Comparison of ENCODE assay signal across 9 mouse cellular contexts in the genomic region with DNA sequence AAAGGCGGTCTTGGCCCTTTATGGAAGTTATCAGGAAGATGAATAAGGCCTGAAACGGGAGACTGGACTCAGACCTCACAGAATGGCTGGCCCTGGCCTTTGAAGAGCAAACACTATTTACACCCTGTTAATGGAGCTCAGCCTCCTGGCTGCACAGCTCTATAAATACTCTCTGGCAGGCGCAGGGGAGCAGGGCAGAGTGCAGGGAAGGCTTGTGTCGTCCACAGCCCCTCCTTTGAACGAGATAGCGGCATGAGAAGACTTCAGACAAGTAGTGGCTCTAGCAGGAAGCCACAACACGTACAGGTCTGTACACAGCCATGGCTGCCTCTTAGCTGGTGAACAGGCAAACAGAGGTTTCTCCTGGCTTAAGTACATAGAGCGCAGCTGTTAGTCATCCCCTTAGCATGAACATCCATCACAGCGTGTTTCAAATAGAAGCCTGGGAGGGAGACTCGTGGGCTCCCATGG.
DNase-seq lines count a peak whose midpoint lies in the region; ATAC-seq and TF ChIP-seq lines count a peak whose summit lies in the region.
"Had no signal": no experiment of that assay in that cellular context is flagged by ENCODE, and none has a peak within 500 bp of the region (broad histone marks: within the 10 kb centered on the region; RNA-seq: fewer than 3 reads in every experiment).

No protein-coding gene starts in this region.

- no peak overlapping the region for H3K27ac ChIP-seq in lung, postnatal 0 days (ENCODE audit: low read length)
- peak overlapping the region; percentile 57 for H3K27ac ChIP-seq in intestine, embryonic 15.5 days
- peak overlapping the region; percentile 93 for H3K27ac ChIP-seq in stomach, embryonic 15.5 days
- H3K27ac ChIP-seq: liver, embryonic 14.5 days had no signal

- H3K27me3 ChIP-seq in lung, postnatal 0 days (replicated peaks; ENCODE audit: insufficient read depth, low read length) = no peaks in the 10 kb centered on the region
- H3K27me3 ChIP-seq in intestine, embryonic 15.5 days (replicated peaks) = peaks cover 9% of the 10 kb centered on the region; the same call in 1 of the 2 replicates
- no peaks in the 10 kb centered on the region for H3K27me3 ChIP-seq in stomach, embryonic 15.5 days (replicated peaks)

- H3K9ac ChIP-seq in lung, postnatal 0 days (replicated peaks; ENCODE audit: low read depth) = no peak overlapping the region
- no peak overlapping the region for H3K9ac ChIP-seq in intestine, embryonic 15.5 days
- no peak overlapping the region for H3K9ac ChIP-seq in stomach, embryonic 15.5 days
- H3K9ac ChIP-seq: liver, embryonic 14.5 days had no signal

- peaks cover 7% of the 10 kb centered on the region; the same call in 1 of the 2 replicates for H3K4me1 ChIP-seq in lung, postnatal 0 days (ENCODE audit: insufficient read depth, low read depth, low read length)
- peaks cover 14% of the 10 kb centered on the region; the same call in 1 of the 2 replicates for H3K4me1 ChIP-seq in intestine, embryonic 15.5 days (replicated peaks)
- peaks cover 39% of the 10 kb centered on the region for H3K4me1 ChIP-seq in stomach, embryonic 15.5 days

- no peaks in the 10 kb centered on the region for H3K9me3 ChIP-seq in lung, postnatal 0 days (ENCODE audit: low read length)
- no peaks in the 10 kb centered on the region for H3K9me3 ChIP-seq in intestine, embryonic 15.5 days
- H3K9me3 ChIP-seq in stomach, embryonic 15.5 days = no peaks in the 10 kb centered on the region

- no peak for TF ChIP-seq CTCF in lung, postnatal 0 days (IDR thresholded peaks at IDR 0.05)

- no peaks in the 10 kb centered on the region for H3K36me3 ChIP-seq in lung, postnatal 0 days (ENCODE audit: insufficient read depth, low read length)
- H3K36me3 ChIP-seq in intestine, embryonic 15.5 days = no peaks in the 10 kb centered on the region
- no peaks in the 10 kb centered on the region for H3K36me3 ChIP-seq in stomach, embryonic 15.5 days

- H3K4me2 ChIP-seq in lung, postnatal 0 days (replicated peaks; ENCODE audit: low read depth, low read length) = no peak overlapping the region
- H3K4me2 ChIP-seq in intestine, embryonic 15.5 days (replicated peaks) = 0 out of 2 replicates have a peak overlapping the region, but pooled peaks have one; percentile 18
- H3K4me2 ChIP-seq in stomach, embryonic 15.5 days = peak overlapping the region; percentile 25

- no peak overlapping the region for H3K4me3 ChIP-seq in lung, postnatal 0 days (ENCODE audit: low read depth, low read length)
- no peak overlapping the region for H3K4me3 ChIP-seq in intestine, embryonic 15.5 days (replicated peaks)
- no peak overlapping the region for H3K4me3 ChIP-seq in stomach, embryonic 15.5 days (replicated peaks)

- peak; percentile 85 for ATAC-seq in lung, postnatal 0 days
- ATAC-seq in intestine, embryonic 15.5 days = peak; percentile 74
- peak; percentile 79 for ATAC-seq in stomach, embryonic 15.5 days (ENCODE audit: insufficient read depth, low FRiP score, low read depth)

- 11% methylated on average over 10 of the region's 10 CpGs for WGBS in lung, postnatal 0 days
- 12% methylated on average over 10 of the region's 10 CpGs for WGBS in intestine, embryonic 15.5 days
- 7% methylated on average over 10 of the region's 10 CpGs for WGBS in stomach, embryonic 15.5 days

- peak; percentile 23 for DNase-seq in adrenal gland, postnatal 10 days
- no peak for DNase-seq in adrenal gland, postnatal 25 days
- peak; percentile 71 for DNase-seq in lung, postnatal 0 days (ENCODE audit: low spot score)
- DNase-seq in lung, postnatal 25 days (ENCODE audit: low spot score) = no peak
- no peak for DNase-seq in thymus, postnatal 14 days
- no peak for DNase-seq in layer of hippocampus, adult 11-12 months (ENCODE audit: low spot score)

- TF ChIP-seq EP300 in lung, postnatal 0 days (IDR thresholded peaks at IDR 0.05) = no peak

Comparison
In these comparisons a context has a peak if more than half of its experiments do, and no peak if none do; other contexts are left out.
1. DNase-seq: peak in adrenal gland, postnatal 10 days (single experiment) and lung, postnatal 0 days (single experiment); none in adrenal gland, postnatal 25 days (single experiment), lung, postnatal 25 days (single experiment), thymus, postnatal 14 days (single experiment) and layer of hippocampus, adult 11-12 months (single experiment).
2. Peak in every context shown above with its lines, with median percentiles within 50 percentile points of each other: ATAC-seq.